In the genomic region with DNA sequence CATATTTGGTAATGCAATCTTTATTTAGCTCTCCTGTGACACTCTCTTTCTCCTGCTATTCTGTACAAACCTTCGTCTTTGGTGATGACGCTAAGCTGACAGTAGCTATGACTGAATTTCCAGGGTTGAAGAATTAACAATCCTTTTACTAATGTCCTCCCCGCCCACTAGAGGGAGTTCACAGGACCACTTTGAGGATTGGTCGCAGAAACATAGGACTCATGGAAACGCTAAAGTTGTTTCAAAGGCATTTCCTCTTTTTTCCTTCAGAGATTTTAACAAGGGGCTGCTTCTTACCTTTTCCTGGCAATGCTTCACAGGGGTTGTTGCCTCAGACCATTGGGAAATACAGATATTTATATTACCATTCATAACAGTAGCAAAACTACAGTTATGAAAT, we compare ENCODE assay signal across 10 mouse cellular contexts. TPM values are rescaled to one million over a fixed set of nuclear protein-coding genes. Genes with fewer than 3 reads are reported as not detected.
DNase-seq lines count a peak whose midpoint lies in the region; ATAC-seq lines count a peak whose summit lies in the region.
"Had no signal": no experiment of that assay in that cellular context is flagged by ENCODE, and none has a peak within 500 bp of the region (broad histone marks: within the 10 kb centered on the region; RNA-seq: fewer than 3 reads in every experiment).

No protein-coding gene starts in this region.

- H3K27ac ChIP-seq in kidney, embryonic 15.5 days = no peak overlapping the region
- no peak overlapping the region for H3K27ac ChIP-seq in midbrain, embryonic 16.5 days (ENCODE audit: low read length)
- H3K27ac ChIP-seq: heart, embryonic 10.5 days; liver, embryonic 13.5 days had no signal

- no peak overlapping the region for H3K9ac ChIP-seq in kidney, embryonic 15.5 days
- H3K9ac ChIP-seq in midbrain, embryonic 16.5 days (ENCODE audit: low read depth, low read length) = no peak overlapping the region
- H3K9ac ChIP-seq: liver, embryonic 13.5 days had no signal

- H3K9me3 ChIP-seq in kidney, embryonic 15.5 days (replicated peaks) = no peaks in the 10 kb centered on the region
- H3K9me3 ChIP-seq in midbrain, embryonic 16.5 days (replicated peaks; ENCODE audit: control insufficient read depth, low read length, poor library complexity, severe bottlenecking) = no peaks in the 10 kb centered on the region
- H3K9me3 ChIP-seq: heart, embryonic 10.5 days; liver, embryonic 13.5 days had no signal

- H3K4me1 ChIP-seq in kidney, embryonic 15.5 days = peaks cover 14% of the 10 kb centered on the region; the same call in 1 of the 2 replicates
- H3K4me1 ChIP-seq in midbrain, embryonic 16.5 days (ENCODE audit: control insufficient read depth, insufficient read depth, low read length) = peaks cover 22% of the 10 kb centered on the region

- no peak overlapping the region for H3K4me2 ChIP-seq in kidney, embryonic 15.5 days
- no peak overlapping the region for H3K4me2 ChIP-seq in midbrain, embryonic 16.5 days (ENCODE audit: low read length)
- H3K4me2 ChIP-seq: liver, embryonic 13.5 days had no signal

- DNase-seq in adrenal gland, adult 2 months = peak; percentile 8
- no peak for DNase-seq in adrenal gland, adult 8-10 months
- DNase-seq in kidney, postnatal 14 days = peak; percentile 8
- peak; percentile 17 for DNase-seq in MEL-GATA-1-ER (ENCODE audit: extremely low read depth, low read depth)
- peak; percentile 13 for DNase-seq in lung, postnatal 14 days
- DNase-seq in ovary, postnatal 14 days (ENCODE audit: low spot score) = no peak
- DNase-seq: liver, embryonic 13.5 days had no signal

- WGBS in kidney, embryonic 15.5 days = 64% methylated on average over 5 of the region's 5 CpGs
- 67% methylated on average over 5 of the region's 5 CpGs for WGBS in midbrain, embryonic 16.5 days

- no peak overlapping the region for H3K4me3 ChIP-seq in kidney, embryonic 15.5 days (replicated peaks)
- no peak overlapping the region for H3K4me3 ChIP-seq in midbrain, embryonic 16.5 days (ENCODE audit: low read depth, low read length)
- H3K4me3 ChIP-seq: heart, embryonic 10.5 days; liver, embryonic 13.5 days had no signal

- ATAC-seq in kidney, embryonic 15.5 days (replicated peaks; ENCODE audit: low FRiP score) = no peak
- ATAC-seq in midbrain, embryonic 16.5 days = no peak

- no peaks in the 10 kb centered on the region for H3K27me3 ChIP-seq in kidney, embryonic 15.5 days
- no peaks in the 10 kb centered on the region for H3K27me3 ChIP-seq in midbrain, embryonic 16.5 days (ENCODE audit: control insufficient read depth, insufficient read depth, low read depth, low read length)
- H3K27me3 ChIP-seq: liver, embryonic 13.5 days had no signal

- no peaks in the 10 kb centered on the region for H3K36me3 ChIP-seq in kidney, embryonic 15.5 days
- H3K36me3 ChIP-seq in midbrain, embryonic 16.5 days (ENCODE audit: control insufficient read depth, insufficient read depth, low read length) = no peaks in the 10 kb centered on the region

RNA-seq across cellular contexts. Expression of a gene that starts 4.4 kb away (rescaled TPM):
- total RNA-seq in adrenal gland, adult 2 months (2021) = 10 to 100 TPM in 1 of 2 experiments, 1 to 10 TPM in 1; 8.7 to 14.2 TPM
- 3.9 and 4.3 TPM in 2 replicates for polyA plus RNA-seq in adrenal gland, adult 2 months (2012; rRNA removed)
- 10 to 100 TPM; 11.3 to 16.9 (median 14.2) TPM for total RNA-seq in adrenal gland, adult 8-10 months (2022)
- polyA plus RNA-seq in kidney, embryonic 15.5 days (2015; fragmentation: Nextera tagmentation; extraction: Ambion mirVana) = 8.5 and 8.7 TPM in 2 replicates
- 10.0 and 11.7 TPM in 2 replicates for polyA plus RNA-seq in midbrain, embryonic 16.5 days (2015; fragmentation: Nextera tagmentation; extraction: Ambion mirVana)

RNA-seq across cellular contexts. Expression of a gene that starts 32.2 kb away (rescaled TPM):
- total RNA-seq in adrenal gland, adult 2 months (2021) = not detected
- not detected in 2 replicates for polyA plus RNA-seq in adrenal gland, adult 2 months (2012; rRNA removed)
- total RNA-seq in adrenal gland, adult 8-10 months (2022) = not detected
- polyA plus RNA-seq in kidney, embryonic 15.5 days (2015; fragmentation: Nextera tagmentation; extraction: Ambion mirVana) = 0.40 and 0.48 TPM in 2 replicates
- polyA plus RNA-seq in midbrain, embryonic 16.5 days (2015; fragmentation: Nextera tagmentation; extraction: Ambion mirVana) = 0.33 and 0.58 TPM in 2 replicates

Comparison
In these comparisons a context has a peak if more than half of its experiments do, and no peak if none do; other contexts are left out.
1. DNase-seq: peak in adrenal gland, adult 2 months (single experiment), kidney, postnatal 14 days (single experiment), MEL-GATA-1-ER (single experiment) and lung, postnatal 14 days (single experiment); none in adrenal gland, adult 8-10 months (single experiment) and ovary, postnatal 14 days (single experiment).